Mouse (Mus musculus) lung, postnatal 0 days (tissue): ENCODE measurements around the gene Il1b. TPM values are rescaled to one million over a fixed set of nuclear protein-coding genes. Genes with fewer than 3 reads are reported as not detected.
A peak's percentile ranks its signal among the peaks of the same experiment; 100 is the strongest.

Experiments used
- ATAC-seq: fragments of 200-750 bp; cut with Nextera tagmentation; 2 replicates; pipeline ENCODE4 v1.8.0; 2017; ENCODE audit warnings: moderate library complexity
- DNase-seq: peaks from one replicate; pipeline ENCODE4 v3.0.0-alpha.2; 2016; ENCODE audit warnings: low spot score
- H3K27ac ChIP-seq: fragments of 300-500 bp; sonication (generic); 2 replicates; pipeline ENCODE4 v1.5.1; 2014; ENCODE audit warnings: antibody characterized with exemption, mild to moderate bottlenecking, low read length, mixed read lengths
- H3K27me3 ChIP-seq: fragments of 300-500 bp; sonication (generic); replicated peaks from 2 replicates; pipeline ENCODE4 v1.6.1; 2014; ENCODE audit warnings: low read length, mixed read lengths; ENCODE audit not compliant: insufficient read depth
- H3K36me3 ChIP-seq: fragments of 300-500 bp; sonication (generic); 2 replicates; pipeline ENCODE4 v1.6.1; 2014; ENCODE audit warnings: low read length, mixed read lengths; ENCODE audit not compliant: insufficient read depth
- H3K4me1 ChIP-seq: fragments of 300-500 bp; sonication (generic); 2 replicates; pipeline ENCODE4 v1.6.1; 2014; ENCODE audit warnings: antibody characterized with exemption, low read depth, low read length, mixed read lengths; ENCODE audit not compliant: insufficient read depth
- H3K4me2 ChIP-seq: fragments of 300-500 bp; sonication (generic); replicated peaks from 2 replicates; pipeline ENCODE4 v1.6.1; 2014; ENCODE audit warnings: low read depth, mild to moderate bottlenecking, low read length, moderate library complexity, mixed read lengths
- H3K4me3 ChIP-seq: fragments of 300-500 bp; sonication (generic); 2 replicates; pipeline ENCODE4 v1.5.1; 2014; ENCODE audit warnings: low read depth, low read length
- H3K9ac ChIP-seq: fragments of 300-500 bp; sonication (generic); replicated peaks from 2 replicates; pipeline ENCODE4 v1.6.1; 2014; ENCODE audit warnings: low read depth, mild to moderate bottlenecking
- H3K9me3 ChIP-seq: fragments of 300-500 bp; sonication (generic); 2 replicates; pipeline ENCODE4 v1.6.1; 2016; ENCODE audit warnings: low read length, mixed read lengths
- CTCF ChIP-seq: IDR thresholded peaks from 2 replicates; pipeline ENCODE4 v1.5.1; 2016; ENCODE audit warnings: antibody characterized with exemption, mild to moderate bottlenecking
- EP300 ChIP-seq: IDR thresholded peaks from 2 replicates; pipeline ENCODE4 v1.6.1; 2016; ENCODE audit warnings: antibody characterized with exemption, mild to moderate bottlenecking, control low read depth
- WGBS: fragments of 180-500 bp; shearing (Covaris S2); extraction: QIAGEN DNeasy Blood & Tissue Kit; methylation state at CpG from one replicate; pipeline ENCODE4 v1.1.7; 2014; 5-methylcytosine and 5-hydroxymethylcytosine counted together
- polyA plus RNA-seq: library from polyadenylated mRNA; unstranded; fragments of >200 nt; fragmentation: Nextera tagmentation; extraction: Ambion mirVana; gene quantifications from 2 replicates; pipeline ENCODE4 v1.2.1, GENCODE M21; 2015

Gene Il1b
- polyA plus RNA-seq, 1 experiment from 2014 or later: 5.0 TPM

- no peak for ATAC-seq
These were observed 36.7 kb upstream of the Il1b start for GRCm38 (mm10) chr2:129407596-129407995.

GRCm38 (mm10) chr2:129406508-129406907, 35.6 kb upstream of the Il1b start:
- no peak overlapping the region for H3K27ac ChIP-seq
- H3K4me1 ChIP-seq: no peaks in the 10 kb centered on the region
- no peak overlapping the region for H3K4me3 ChIP-seq
- H3K4me2 ChIP-seq: no peak overlapping the region
- H3K9me3 ChIP-seq: no peaks in the 10 kb centered on the region
- DNase-seq (no peak), ATAC-seq (no peak)
- TF ChIP-seq CTCF (peak; percentile 21; the same call in 1 of the 2 replicates), EP300 (no peak)
- H3K27me3 ChIP-seq: no peaks in the 10 kb centered on the region
- H3K36me3 ChIP-seq: no peaks in the 10 kb centered on the region
- H3K9ac ChIP-seq: no peak overlapping the region
- WGBS: 84% methylated on average over 8 of the region's 8 CpGs

More at GRCm38 (mm10) chr2:129407596-129407995, 36.7 kb upstream of the Il1b start:
- no peak overlapping the region for H3K27ac ChIP-seq
- no peaks in the 10 kb centered on the region for H3K27me3 ChIP-seq
- H3K9me3 ChIP-seq: no peaks in the 10 kb centered on the region
- H3K4me3 ChIP-seq: no peak overlapping the region
- WGBS: 89% methylated on average over 13 of the region's 13 CpGs
- TF ChIP-seq EP300 (no peak), CTCF (no peak)
- H3K36me3 ChIP-seq: no peaks in the 10 kb centered on the region
- H3K4me2 ChIP-seq: no peak overlapping the region
- no peak for DNase-seq
- H3K4me1 ChIP-seq: no peaks in the 10 kb centered on the region
- H3K9ac ChIP-seq: no peak overlapping the region

- ATAC-seq (no peak), DNase-seq (no peak)
- H3K4me2 ChIP-seq: no peak overlapping the region
- H3K4me3 ChIP-seq: no peak overlapping the region
- no peaks in the 10 kb centered on the region for H3K9me3 ChIP-seq
- H3K9ac ChIP-seq: no peak overlapping the region
- no peaks in the 10 kb centered on the region for H3K4me1 ChIP-seq
- no peaks in the 10 kb centered on the region for H3K27me3 ChIP-seq
- H3K36me3 ChIP-seq: no peaks in the 10 kb centered on the region
- TF ChIP-seq EP300: no peak
- TF ChIP-seq CTCF: no peak
- no peak overlapping the region for H3K27ac ChIP-seq
- WGBS: 81% methylated on average over 2 of the region's 2 CpGs
These were observed 32.8 kb upstream of the Il1b start for GRCm38 (mm10) chr2:129403786-129404185.

GRCm38 (mm10) chr2:129402330-129402729, 31.4 kb upstream of the Il1b start:
- Histone ChIP-seq H3K27ac (no peak overlapping the region), H3K4me1 (no peaks in the 10 kb centered on the region), H3K36me3 (no peaks in the 10 kb centered on the region), H3K4me3 (no peak overlapping the region), H3K4me2 (no peak overlapping the region), H3K27me3 (no peaks in the 10 kb centered on the region), H3K9me3 (no peaks in the 10 kb centered on the region), H3K9ac (no peak overlapping the region)
- ATAC-seq: no peak
- DNase-seq: no peak
- WGBS: 68% methylated on average over 3 of the region's 3 CpGs
- TF ChIP-seq CTCF (no peak), EP300 (no peak)

GRCm38 (mm10) chr2:129401803-129402202, 30.9 kb upstream of the Il1b start:
- Histone ChIP-seq H3K36me3 (no peaks in the 10 kb centered on the region), H3K4me1 (no peaks in the 10 kb centered on the region), H3K27me3 (no peaks in the 10 kb centered on the region), H3K4me2 (no peak overlapping the region), H3K9me3 (no peaks in the 10 kb centered on the region), H3K4me3 (no peak overlapping the region), H3K27ac (no peak overlapping the region), H3K9ac (no peak overlapping the region)
- 89% methylated on average over 5 of the region's 5 CpGs for WGBS
- TF ChIP-seq CTCF (no peak), EP300 (no peak)
- ATAC-seq: no peak
- no peak for DNase-seq

- no peak for DNase-seq
- ATAC-seq: no peak
- H3K36me3 ChIP-seq: no peaks in the 10 kb centered on the region
- no peak overlapping the region for H3K27ac ChIP-seq
- no peaks in the 10 kb centered on the region for H3K9me3 ChIP-seq
- no peaks in the 10 kb centered on the region for H3K27me3 ChIP-seq
- TF ChIP-seq CTCF: no peak
- no peak for TF ChIP-seq EP300
- no peaks in the 10 kb centered on the region for H3K4me1 ChIP-seq
- H3K4me2 ChIP-seq: no peak overlapping the region
- 74% methylated on average over 3 of the region's 3 CpGs for WGBS
- H3K4me3 ChIP-seq: no peak overlapping the region
- no peak overlapping the region for H3K9ac ChIP-seq
These were observed 27.2 kb upstream of the Il1b start for GRCm38 (mm10) chr2:129398176-129398575.

GRCm38 (mm10) chr2:129393524-129393923, 22.6 kb upstream of the Il1b start:
- no peak; the same call in 1 of the 2 replicates for ATAC-seq
- TF ChIP-seq EP300 (no peak), CTCF (peak; percentile 72)
- Histone ChIP-seq H3K9me3 (no peaks in the 10 kb centered on the region), H3K4me3 (no peak overlapping the region), H3K36me3 (no peaks in the 10 kb centered on the region), H3K27ac (no peak overlapping the region), H3K27me3 (no peaks in the 10 kb centered on the region), H3K9ac (no peak overlapping the region), H3K4me2 (no peak overlapping the region), H3K4me1 (no peaks in the 10 kb centered on the region)
- DNase-seq: peak; percentile 37
- WGBS: 26% methylated on average over 6 of the region's 6 CpGs
